Mouse (Mus musculus) thymus, postnatal 36 days (tissue): ENCODE results near the gene Zdhhc21.

Experiments
- DNase-seq, 2 experiments: peaks; one replicate each; pipeline ENCODE4 v3.0.0; 2022; ENCODE audit warnings: mixed read lengths in 2 of 2

Gene Zdhhc21

GRCm38 (mm10) chr4:82863316-82863715 lies 3.6 kb upstream of the Zdhhc21 start:
- DNase-seq = no peak

- no peak for DNase-seq
Observed at GRCm38 (mm10) chr4:82861451-82861850, 1.7 kb upstream of the Zdhhc21 start.

GRCm38 (mm10) chr4:82860566-82860965 lies 808 bp upstream of the Zdhhc21 start:
- DNase-seq = no peak

GRCm38 (mm10) chr4:82858431-82859010 lies 1.2 kb downstream of the Zdhhc21 start:
- DNase-seq = no peak

GRCm38 (mm10) chr4:82856986-82857385 lies 2.8 kb downstream of the Zdhhc21 start:
- no peak for DNase-seq

- DNase-seq = no peak
Observed at GRCm38 (mm10) chr4:82853809-82854208, 5.9 kb downstream of the Zdhhc21 start.

GRCm38 (mm10) chr4:82848552-82849234 lies 11.1 kb downstream of the Zdhhc21 start:
- DNase-seq = no peak

- no peak for DNase-seq
Observed at GRCm38 (mm10) chr4:82837526-82838240, 22.1 kb downstream of the Zdhhc21 start.

- DNase-seq = no peak
Observed at GRCm38 (mm10) chr4:82831155-82831554, 28.6 kb downstream of the Zdhhc21 start.

- DNase-seq = no peak
Observed at GRCm38 (mm10) chr4:82829429-82829828, 30.3 kb downstream of the Zdhhc21 start.

GRCm38 (mm10) chr4:82827001-82827400 lies 32.8 kb downstream of the Zdhhc21 start:
- no peak for DNase-seq

GRCm38 (mm10) chr4:82817833-82818232 lies 41.9 kb downstream of the Zdhhc21 start:
- DNase-seq = no peak

GRCm38 (mm10) chr4:82816351-82816750 lies 43.4 kb downstream of the Zdhhc21 start:
- DNase-seq = no peak

GRCm38 (mm10) chr4:82815296-82815695 lies 44.5 kb downstream of the Zdhhc21 start:
- no peak for DNase-seq

GRCm38 (mm10) chr4:82813356-82813755 lies 46.4 kb downstream of the Zdhhc21 start:
- DNase-seq = no peak

GRCm38 (mm10) chr4:82807811-82808210 lies 51.9 kb downstream of the Zdhhc21 start:
- DNase-seq = no peak

GRCm38 (mm10) chr4:82806176-82806757 lies 53.5 kb downstream of the Zdhhc21 start:
- no peak for DNase-seq

- no peak for DNase-seq
Observed at GRCm38 (mm10) chr4:82804019-82804418, 55.7 kb downstream of the Zdhhc21 start.

GRCm38 (mm10) chr4:82793608-82794007 lies 66.2 kb downstream of the Zdhhc21 start:
- no peak for DNase-seq

- DNase-seq = no peak
Observed at GRCm38 (mm10) chr4:82792906-82793580, 66.7 kb downstream of the Zdhhc21 start.

- no peak for DNase-seq
Observed at GRCm38 (mm10) chr4:82765513-82766216, 94.1 kb downstream of the Zdhhc21 start.

- DNase-seq = no peak
Observed at GRCm38 (mm10) chr4:82763586-82763985, 96.2 kb downstream of the Zdhhc21 start.
